Mouse (Mus musculus) hindbrain, postnatal 0 days (tissue): ENCODE measurements at regions not wholly inside any gene's neighbourhood (a gene's known extent, or its start where the extent isn't known, plus 50 kb on each side); places are given as distances from the start of the nearest gene placed in this dataset.

Source experiments
- ATAC-seq: fragments of 200-750 bp; cut with Nextera tagmentation; 2 replicates; pipeline ENCODE4 v1.8.0; 2017; ENCODE audit warnings: mild to moderate bottlenecking, moderate TSS enrichment, moderate library complexity
- DNase-seq: peaks from one replicate; pipeline ENCODE4 v3.0.0-alpha.2; 2015; ENCODE audit warnings: low spot score
- H3K27ac ChIP-seq: fragments of 300-500 bp; sonication (generic); 2 replicates; pipeline ENCODE4 v1.5.1; 2014; ENCODE audit warnings: mild to moderate bottlenecking
- H3K27me3 ChIP-seq: fragments of 300-500 bp; sonication (generic); 2 replicates; pipeline ENCODE4 v1.6.1; 2014; ENCODE audit warnings: low read length, mixed read lengths; ENCODE audit not compliant: insufficient read depth
- H3K36me3 ChIP-seq: fragments of 300-500 bp; sonication (generic); 2 replicates; pipeline ENCODE4 v1.6.1; 2014; ENCODE audit warnings: low read length, mixed read lengths; ENCODE audit not compliant: insufficient read depth
- H3K4me1 ChIP-seq: fragments of 300-500 bp; sonication (generic); 2 replicates; pipeline ENCODE4 v1.6.1; 2014; ENCODE audit warnings: antibody characterized with exemption, low read length, mixed read lengths; ENCODE audit not compliant: insufficient read depth
- H3K4me2 ChIP-seq: fragments of 300-500 bp; sonication (generic); 2 replicates; pipeline ENCODE4 v1.6.1; 2014; ENCODE audit warnings: low read depth, mild to moderate bottlenecking, low read length, moderate library complexity, mixed read lengths
- H3K4me3 ChIP-seq: fragments of 300-500 bp; sonication (generic); 2 replicates; pipeline ENCODE4 v1.5.1; 2014; ENCODE audit warnings: low read length
- H3K9ac ChIP-seq: fragments of 300-500 bp; sonication (generic); replicated peaks from 2 replicates; pipeline ENCODE4 v1.6.1; 2014; ENCODE audit warnings: mild to moderate bottlenecking, low read length, moderate library complexity, mixed read lengths
- H3K9me3 ChIP-seq: fragments of 300-500 bp; sonication (generic); 2 replicates; pipeline ENCODE4 v1.6.1; 2016; ENCODE audit warnings: low read length, mixed read lengths
- CTCF ChIP-seq: IDR thresholded peaks from 2 replicates; pipeline ENCODE4 v1.5.1; 2016; ENCODE audit warnings: antibody characterized with exemption, control low read depth, low read depth
- WGBS: fragments of 180-500 bp; shearing (Covaris S2); extraction: QIAGEN DNeasy Blood & Tissue Kit; methylation state at CpG from one replicate; pipeline ENCODE4 v1.1.7; 2014; 5-methylcytosine and 5-hydroxymethylcytosine counted together

- no peak for TF ChIP-seq CTCF
- H3K27me3 ChIP-seq, result no peaks in the 10 kb centered on the region
- H3K9me3 ChIP-seq, result no peaks in the 10 kb centered on the region
- ATAC-seq (no peak), DNase-seq (no peak)
- no peaks in the 10 kb centered on the region for H3K36me3 ChIP-seq
- H3K9ac ChIP-seq, result no peak overlapping the region
- WGBS, result 58% methylated on average over 5 of the region's 5 CpGs
- no peak overlapping the region for H3K27ac ChIP-seq
- H3K4me2 ChIP-seq, result no peak overlapping the region
- no peak overlapping the region for H3K4me3 ChIP-seq
- H3K4me1 ChIP-seq, result no peaks in the 10 kb centered on the region
These were observed 620.2 kb downstream of the Rab28 start for GRCm38 (mm10) chr5:41087773-41088172.

- Histone ChIP-seq H3K9ac (no peak overlapping the region), H3K9me3 (no peaks in the 10 kb centered on the region), H3K27me3 (no peaks in the 10 kb centered on the region), H3K4me3 (no peak overlapping the region), H3K27ac (no peak overlapping the region), H3K36me3 (no peaks in the 10 kb centered on the region), H3K4me2 (no peak overlapping the region), H3K4me1 (no peaks in the 10 kb centered on the region)
- ATAC-seq (no peak), DNase-seq (no peak)
- WGBS, result 74% methylated on average over 2 of the region's 2 CpGs
- no peak for TF ChIP-seq CTCF
These were observed 631.5 kb downstream of the Rab28 start for GRCm38 (mm10) chr5:41076412-41076811.

- Histone ChIP-seq H3K27me3 (no peaks in the 10 kb centered on the region), H3K9ac (no peak overlapping the region), H3K4me3 (no peak overlapping the region), H3K9me3 (no peaks in the 10 kb centered on the region), H3K4me1 (no peaks in the 10 kb centered on the region), H3K27ac (no peak overlapping the region), H3K36me3 (no peaks in the 10 kb centered on the region), H3K4me2 (no peak overlapping the region)
- WGBS, result 77% methylated on average over 9 of the region's 9 CpGs
- ATAC-seq (no peak), DNase-seq (no peak)
- no peak for TF ChIP-seq CTCF
These were observed 646.3 kb downstream of the Rab28 start for GRCm38 (mm10) chr5:41061646-41062045.

- Histone ChIP-seq H3K36me3 (no peaks in the 10 kb centered on the region), H3K27ac (no peak overlapping the region), H3K4me3 (no peak overlapping the region), H3K4me2 (no peak overlapping the region), H3K27me3 (no peaks in the 10 kb centered on the region), H3K9me3 (no peaks in the 10 kb centered on the region), H3K4me1 (no peaks in the 10 kb centered on the region), H3K9ac (no peak overlapping the region)
- 43% methylated on average over 3 of the region's 3 CpGs for WGBS
- no peak for TF ChIP-seq CTCF
- ATAC-seq (no peak), DNase-seq (no peak)
These were observed 646.7 kb downstream of the Rab28 start for GRCm38 (mm10) chr5:41061222-41061621.

GRCm38 (mm10) chr5:41058015-41058414 lies 649.9 kb downstream of the Rab28 start:
- Histone ChIP-seq H3K36me3 (no peaks in the 10 kb centered on the region), H3K4me3 (no peak overlapping the region), H3K4me1 (no peaks in the 10 kb centered on the region), H3K4me2 (no peak overlapping the region), H3K9me3 (no peaks in the 10 kb centered on the region), H3K27me3 (no peaks in the 10 kb centered on the region), H3K9ac (no peak overlapping the region), H3K27ac (no peak overlapping the region)
- DNase-seq, result no peak
- no peak for TF ChIP-seq CTCF
- 89% methylated on average over 3 of the region's 3 CpGs for WGBS
- no peak for ATAC-seq

GRCm38 (mm10) chr5:41051948-41052347 lies 656.0 kb downstream of the Rab28 start:
- no peaks in the 10 kb centered on the region for H3K9me3 ChIP-seq
- no peaks in the 10 kb centered on the region for H3K27me3 ChIP-seq
- DNase-seq (peak; percentile 82), ATAC-seq (0 out of 2 replicates have a peak, but pooled peaks have one; percentile 58)
- no peak overlapping the region for H3K4me2 ChIP-seq
- WGBS, result 27% methylated on average over 4 of the region's 4 CpGs
- H3K4me3 ChIP-seq, result no peak overlapping the region
- peak; percentile 66 for TF ChIP-seq CTCF
- no peaks in the 10 kb centered on the region for H3K36me3 ChIP-seq
- H3K9ac ChIP-seq, result no peak overlapping the region
- H3K4me1 ChIP-seq, result no peaks in the 10 kb centered on the region
- no peak overlapping the region for H3K27ac ChIP-seq

GRCm38 (mm10) chr5:41048515-41048914 lies 659.4 kb downstream of the Rab28 start:
- Histone ChIP-seq H3K27me3 (no peaks in the 10 kb centered on the region), H3K36me3 (no peaks in the 10 kb centered on the region), H3K27ac (no peak overlapping the region), H3K9me3 (no peaks in the 10 kb centered on the region), H3K4me1 (no peaks in the 10 kb centered on the region), H3K4me3 (no peak overlapping the region), H3K9ac (no peak overlapping the region), H3K4me2 (no peak overlapping the region)
- ATAC-seq (peak; percentile 77), DNase-seq (peak; percentile 53)
- WGBS, result 22% methylated on average over 1 of the region's 1 CpGs
- no peak for TF ChIP-seq CTCF
